Mouse (Mus musculus) thymus, adult 2 months (tissue): ENCODE data around the gene Duoxa2.

ENCODE experiments used
- CTCF ChIP-seq: fragments of 200-500 bp; IDR thresholded peaks from 2 replicates; pipeline ENCODE4 v1.5.1; 2012; ENCODE audit warnings: mild to moderate bottlenecking, control low read depth, low read length, moderate library complexity, borderline replicate concordance; ENCODE audit not compliant: control insufficient read depth, poor library complexity, insufficient read depth; ENCODE audit errors: extremely low read depth
- POLR2A ChIP-seq: fragments of 200-500 bp; IDR thresholded peaks from 2 replicates; pipeline ENCODE4 v1.6.1; 2012; ENCODE audit warnings: mild to moderate bottlenecking, low read length, control low read depth, moderate library complexity; ENCODE audit not compliant: control insufficient read depth, poor library complexity, insufficient read depth; ENCODE audit errors: extremely low read depth

DNA sequence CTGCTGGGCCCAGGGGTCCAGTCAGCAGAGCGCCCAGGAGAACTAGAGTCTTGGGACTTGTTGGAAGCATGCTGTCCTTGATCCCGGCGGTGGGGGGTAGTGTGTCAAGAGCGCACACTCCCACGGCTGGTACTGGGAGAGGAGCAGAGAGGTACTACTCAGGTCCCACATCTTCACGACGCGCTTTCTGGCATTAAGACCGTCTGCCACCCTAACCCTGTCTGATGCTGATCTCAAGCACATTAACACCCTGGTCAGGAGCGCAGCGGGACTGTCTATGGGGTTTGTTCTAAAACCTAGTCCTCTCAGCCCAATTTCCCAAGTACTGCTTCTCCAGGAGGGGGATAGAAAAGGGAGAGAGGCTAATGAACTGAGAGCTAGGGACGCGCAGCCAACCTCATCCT lies 602 bp upstream of the Duoxa2 start, which contains the start of gene Duox2:
- TF ChIP-seq CTCF: no peak
- TF ChIP-seq POLR2A: no peak
